Mouse (Mus musculus): ENCODE results near the gene Chst3. TPM values are rescaled to one million over a fixed set of nuclear protein-coding genes. Genes with fewer than 3 reads are reported as not detected.
A peak's percentile ranks its signal among the peaks of the same experiment; 100 is the strongest.
"Not testable (repeated sequence)": the region's sequence is repeated elsewhere in the genome, so short reads cannot be mapped to it uniquely, and the experiment has no call there.

Chst3 gene
- total RNA-seq, 2 experiments from 2014 or later, result 3.8 to 4.3 TPM

DNA sequence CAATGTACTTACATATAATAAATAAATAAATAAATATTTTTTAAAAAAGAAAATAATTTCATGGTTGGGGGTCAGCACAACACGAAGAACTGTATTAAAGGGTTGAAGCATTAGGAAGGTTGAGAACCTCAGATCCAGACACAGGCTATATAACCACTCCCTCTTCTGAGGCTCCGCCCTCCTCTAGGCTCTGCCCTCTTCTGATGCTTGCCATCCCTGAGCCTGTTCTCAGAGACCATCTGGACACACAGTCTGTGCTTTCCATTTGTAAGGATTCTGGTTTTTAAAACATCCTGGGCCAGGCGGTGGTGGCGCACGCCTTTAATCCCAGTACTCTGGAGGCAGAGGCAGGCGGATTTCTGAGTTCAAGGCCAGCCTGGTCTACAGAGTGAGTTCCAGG lies 16.8 kb upstream of the Chst3 start:
- DNase-seq (ENCODE audit: low spot score in 2 of 2), result not testable (repeated sequence)

DNA sequence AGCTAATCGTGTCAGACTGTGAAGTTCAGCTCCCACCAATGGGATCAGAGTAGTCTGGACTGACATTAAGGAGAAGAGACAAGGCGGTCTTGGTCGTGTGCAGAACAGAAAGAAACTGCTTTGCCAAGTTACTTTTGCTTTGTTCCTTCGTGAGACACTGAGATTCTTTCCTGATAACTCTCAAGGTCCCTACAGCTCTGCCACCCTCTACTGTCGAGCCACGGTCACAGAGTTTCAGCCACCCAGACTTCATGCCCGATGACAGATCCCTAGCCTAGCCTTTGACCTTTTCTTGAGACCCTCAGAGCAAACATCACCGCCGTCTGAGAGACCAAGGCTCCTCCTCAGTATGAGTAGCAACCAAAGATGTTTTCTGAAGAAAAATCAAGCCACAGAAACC lies 14.9 kb upstream of the Chst3 start:
- no peak for DNase-seq (ENCODE audit: low spot score in 2 of 2)

GRCm38 (mm10) chr10:60230321-60231088 lies 11.4 kb upstream of the Chst3 start:
- DNase-seq (ENCODE audit: low spot score in 2 of 2), result no peak

DNA sequence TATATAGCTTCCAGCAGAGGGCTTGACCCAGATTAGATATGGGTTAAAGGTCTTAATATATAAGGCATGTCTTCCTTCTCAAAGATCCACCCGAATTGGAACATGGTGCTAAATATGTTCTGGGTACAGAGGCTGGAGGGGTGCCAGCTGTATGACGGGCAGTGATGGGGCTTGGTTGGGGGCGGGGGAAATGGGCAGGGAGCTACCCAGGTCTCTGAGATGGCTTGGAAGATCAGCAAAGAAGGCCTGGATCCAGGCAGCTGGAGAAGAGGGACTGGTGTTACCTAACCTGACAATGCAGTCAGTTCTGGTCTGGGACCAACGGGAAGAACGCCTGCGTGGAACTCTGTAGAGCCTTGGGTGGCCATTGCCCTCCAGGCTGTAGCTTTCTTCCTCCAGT lies 10.1 kb upstream of the Chst3 start:
- DNase-seq (ENCODE audit: low spot score in 2 of 2), result no peak

DNA sequence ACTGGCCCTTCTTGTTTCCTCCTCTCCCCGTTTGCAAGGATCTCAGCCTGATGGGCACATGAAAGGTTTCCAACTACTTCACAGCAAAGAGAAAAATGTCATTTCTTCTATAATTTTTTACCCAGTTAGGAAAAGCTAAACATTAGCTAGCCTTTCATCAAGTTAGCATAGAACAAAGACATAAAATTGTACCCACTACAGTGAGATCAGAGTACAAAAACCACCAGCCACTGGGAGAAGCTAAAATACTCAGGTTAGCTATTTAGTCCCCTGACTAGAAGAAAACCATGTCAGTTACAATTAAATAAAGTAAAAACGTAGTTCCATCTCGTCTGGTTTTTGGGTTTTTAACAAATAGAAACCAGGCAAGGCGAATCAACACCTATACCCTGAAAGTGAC lies 8.6 kb upstream of the Chst3 start:
- no peak for DNase-seq (ENCODE audit: low spot score in 2 of 2)

DNA sequence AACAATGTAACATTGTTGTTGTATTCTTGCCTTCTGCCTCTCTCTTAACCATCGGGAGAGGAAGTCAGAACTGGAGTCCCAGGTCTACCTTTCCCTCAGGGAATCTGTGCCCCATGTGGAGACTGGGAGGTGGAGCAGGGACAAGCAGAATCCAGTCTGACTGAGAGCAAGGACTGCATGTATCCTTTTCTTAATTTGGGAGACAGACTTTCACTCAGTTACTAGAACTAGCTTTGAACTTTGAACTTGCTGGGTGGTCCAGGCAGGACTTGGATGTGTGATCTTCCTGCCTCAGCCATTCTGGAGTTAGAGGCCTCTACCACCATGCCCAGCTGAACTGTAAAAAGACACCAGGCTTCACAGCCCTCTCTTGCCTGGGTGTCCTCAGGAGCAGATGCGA lies 5.5 kb upstream of the Chst3 start:
- DNase-seq (ENCODE audit: low spot score in 2 of 2), result no peak

DNA sequence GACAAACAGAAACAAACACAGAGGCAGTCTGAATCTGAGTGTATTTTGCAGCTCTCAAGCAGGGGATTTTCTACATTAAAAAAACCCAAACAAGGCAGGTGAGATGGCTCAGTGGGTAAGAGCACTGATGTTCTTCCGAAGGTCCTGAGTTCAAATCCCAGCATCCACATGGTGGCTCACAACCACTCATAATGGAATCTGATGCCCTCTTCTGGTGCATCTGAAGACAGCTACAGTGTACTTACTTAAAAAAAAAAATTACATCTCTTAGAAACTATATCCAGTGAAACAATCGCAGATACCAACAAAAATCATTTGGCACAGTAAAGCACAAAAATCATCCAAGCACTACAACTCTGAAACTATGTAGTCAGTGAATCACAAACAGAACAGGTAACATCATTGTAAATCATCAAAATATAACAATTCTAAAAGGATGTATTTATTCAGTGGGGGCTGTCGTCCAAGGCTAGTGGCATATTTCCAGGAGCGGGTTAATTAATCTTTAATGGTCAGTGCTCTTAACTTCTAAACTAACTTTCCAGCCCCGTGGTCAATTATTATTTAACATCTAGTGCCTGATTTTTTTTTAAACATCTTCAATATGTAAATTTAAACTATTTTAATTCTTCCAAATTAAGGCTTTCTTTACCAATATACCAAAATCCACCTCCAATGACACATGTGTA lies 2.7 kb upstream of the Chst3 start:
- DNase-seq (ENCODE audit: low spot score in 2 of 2), result not testable (repeated sequence)

DNA sequence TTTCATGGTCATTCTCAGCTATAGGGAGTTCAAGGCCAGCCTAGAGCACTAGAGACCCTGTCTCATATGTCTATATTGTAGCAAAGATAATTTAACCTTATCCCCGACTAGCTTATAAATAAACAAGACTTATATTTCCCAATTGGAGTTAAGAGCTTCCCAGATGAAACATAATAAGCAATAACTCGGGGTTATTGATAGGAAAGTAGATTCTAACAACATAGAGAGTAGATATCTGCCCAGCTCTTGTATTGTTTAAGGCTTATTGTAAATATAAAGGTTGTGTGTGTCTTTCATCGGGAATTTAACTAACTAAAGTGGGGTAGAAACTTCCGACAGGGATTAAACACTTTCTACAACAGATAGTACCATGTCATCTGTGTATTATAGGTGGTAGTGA lies 1.5 kb upstream of the Chst3 start:
- DNase-seq (ENCODE audit: low spot score in 2 of 2), result no peak

DNA sequence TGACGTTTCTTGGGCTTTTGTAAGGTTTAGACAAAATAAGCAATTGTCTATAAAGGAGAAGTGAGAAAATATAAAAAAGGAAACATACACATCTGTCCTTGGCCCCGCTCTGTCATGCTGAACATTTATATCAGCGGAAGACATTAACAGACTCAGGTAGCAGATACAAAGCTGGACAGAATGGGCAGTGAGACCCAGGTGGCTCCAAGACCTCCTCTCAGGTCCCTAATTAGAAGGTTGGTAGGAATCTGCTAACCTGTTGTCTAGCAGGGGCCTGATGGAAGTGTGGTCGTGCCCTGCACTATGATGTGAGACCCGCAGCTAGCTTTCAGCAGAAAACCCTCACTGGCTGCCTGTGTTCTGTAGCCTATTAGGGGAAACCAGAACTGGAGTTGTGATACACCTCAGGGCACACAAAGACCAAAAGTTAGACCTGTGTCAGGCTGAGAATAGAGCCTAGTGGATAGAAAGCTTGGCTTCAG lies 1.0 kb upstream of the Chst3 start:
- no peak for DNase-seq (ENCODE audit: low spot score in 2 of 2)

- no peak for DNase-seq (ENCODE audit: low spot score in 2 of 2)
Observed at GRCm38 (mm10) chr10:60218033-60218590, 948 bp downstream of the Chst3 start.

DNA sequence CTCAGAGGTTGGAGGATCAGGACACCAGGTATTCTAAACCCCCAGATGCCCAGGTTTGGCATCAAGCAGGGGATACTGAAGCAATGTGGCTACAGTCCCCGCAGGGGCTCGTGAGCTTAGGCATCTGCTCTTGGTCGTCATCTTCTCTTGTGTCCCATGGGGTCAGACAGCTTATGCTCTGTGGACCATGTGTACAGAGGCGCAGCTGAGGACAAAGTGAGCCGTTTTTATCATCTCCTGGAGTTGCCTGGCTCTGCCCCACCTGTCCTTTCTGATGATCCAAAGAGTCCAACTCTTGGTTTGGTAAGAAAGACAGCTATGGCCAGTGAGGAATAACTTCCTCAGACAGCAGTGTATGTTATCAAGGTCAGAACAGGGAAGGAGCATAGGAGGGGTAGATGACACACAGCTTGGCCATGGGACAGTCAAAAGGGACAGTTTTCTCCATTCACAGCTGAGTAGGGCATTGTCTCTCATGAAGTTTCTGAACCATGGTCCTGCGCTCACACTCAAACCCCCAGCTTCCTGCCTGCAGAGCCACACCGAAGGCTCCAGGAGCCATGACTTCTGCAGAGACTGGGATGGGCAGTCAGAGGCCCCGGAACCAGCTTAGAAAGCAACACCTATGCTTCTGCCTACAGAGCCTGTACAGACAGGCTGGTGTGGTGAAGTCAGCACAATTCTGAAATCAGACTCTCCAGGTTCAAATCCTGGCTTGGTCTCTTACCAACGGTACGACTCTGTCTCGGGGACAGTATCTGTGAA lies 2.5 kb downstream of the Chst3 start:
- DNase-seq (ENCODE audit: low spot score in 2 of 2), result no peak

DNA sequence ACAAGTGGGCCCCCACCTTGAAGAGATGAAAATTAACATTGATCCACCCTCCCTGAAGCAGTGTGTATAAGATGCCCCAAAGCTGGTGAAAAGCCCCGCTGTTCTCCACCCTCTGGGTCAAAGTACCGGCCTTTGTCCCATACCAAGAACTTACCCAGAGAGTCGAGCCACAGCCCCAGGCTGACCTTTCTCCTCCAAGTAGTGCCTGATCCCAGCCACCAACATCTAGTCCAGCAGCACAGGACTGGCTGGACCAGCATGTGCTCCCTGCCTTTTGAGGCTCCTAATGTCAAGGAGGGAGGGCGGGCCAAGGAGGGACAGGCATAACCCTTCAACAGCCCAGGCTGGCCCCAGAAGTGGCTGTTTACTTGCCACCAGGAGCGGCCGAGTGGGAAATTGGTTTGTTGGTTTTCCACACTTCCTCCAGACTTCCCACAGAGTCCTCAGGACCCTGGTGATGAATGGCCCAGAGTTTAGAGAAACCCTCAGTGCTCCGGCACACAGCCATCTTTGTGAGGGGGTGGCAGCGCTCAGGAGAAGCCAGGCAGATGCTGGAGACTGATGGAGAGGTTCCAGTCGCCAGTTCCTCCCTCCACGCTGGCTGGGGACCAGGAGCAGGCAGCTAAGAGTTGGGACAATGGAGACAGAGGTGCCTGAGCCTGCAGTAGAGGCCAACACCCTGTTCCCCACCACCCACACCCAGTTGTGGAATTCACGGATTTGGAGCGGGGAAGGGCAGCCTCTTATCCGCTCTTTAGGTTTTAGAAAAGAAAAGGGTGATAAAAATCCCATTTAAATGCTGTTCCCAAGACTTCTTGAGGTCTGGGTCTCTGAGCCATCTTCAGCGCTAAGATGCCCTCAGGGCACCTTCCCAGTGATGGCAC lies 3.7 kb downstream of the Chst3 start:
- DNase-seq (ENCODE audit: low spot score in 2 of 2), result peak in 1 of 2 experiments; percentile 35

- DNase-seq (ENCODE audit: low spot score in 2 of 2), result no peak
Observed at GRCm38 (mm10) chr10:60212589-60213379, 6.3 kb downstream of the Chst3 start.

DNA sequence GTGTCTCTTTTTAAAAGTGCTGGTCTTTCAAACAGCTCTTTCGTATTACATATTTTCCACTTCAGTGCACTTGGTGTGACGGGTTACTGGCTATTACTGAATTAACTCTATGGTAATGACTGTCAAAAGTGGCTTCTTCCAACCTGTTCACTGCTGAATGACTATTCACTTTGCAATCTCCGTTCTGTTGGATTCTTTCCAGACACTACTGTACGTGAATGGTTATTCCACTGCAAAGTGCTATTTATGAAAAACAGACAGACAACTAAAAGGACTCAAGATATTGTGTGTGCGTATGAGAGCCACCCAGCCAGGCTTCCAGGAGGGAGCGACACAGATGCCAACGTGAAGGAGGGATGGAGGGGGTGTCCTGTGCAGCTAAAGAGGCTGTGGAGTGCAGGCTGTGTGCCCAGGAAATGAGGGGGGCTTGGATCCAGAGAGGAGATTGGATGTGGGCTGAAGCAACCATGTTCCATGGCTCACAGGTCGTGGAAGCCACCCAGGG lies 7.5 kb downstream of the Chst3 start:
- no peak for DNase-seq (ENCODE audit: low spot score in 2 of 2)

GRCm38 (mm10) chr10:60210468-60210867 lies 8.6 kb downstream of the Chst3 start:
- DNase-seq (ENCODE audit: low spot score in 2 of 2), result no peak

DNA sequence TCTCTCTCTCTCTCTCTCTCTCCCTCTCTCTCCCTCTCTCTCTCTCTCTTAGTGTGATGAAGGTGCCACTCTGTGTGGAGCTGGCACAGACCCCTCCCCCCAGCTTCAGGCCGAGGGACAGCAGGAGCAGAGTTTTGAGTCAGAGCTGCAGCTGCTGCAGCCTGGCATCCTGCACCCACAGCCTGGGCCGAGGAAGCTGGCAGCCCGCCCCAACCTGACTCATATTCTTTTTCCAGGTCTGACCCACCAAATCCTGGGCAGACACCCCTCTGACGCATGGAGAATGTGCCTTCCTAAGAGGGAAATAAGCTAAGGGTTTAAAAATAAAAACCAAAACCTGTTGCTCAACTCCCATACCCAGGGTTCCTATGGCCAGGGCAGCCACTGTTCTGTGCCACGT lies 9.8 kb downstream of the Chst3 start:
- DNase-seq (ENCODE audit: low spot score in 2 of 2), result peak; percentile 60 to 84

DNA sequence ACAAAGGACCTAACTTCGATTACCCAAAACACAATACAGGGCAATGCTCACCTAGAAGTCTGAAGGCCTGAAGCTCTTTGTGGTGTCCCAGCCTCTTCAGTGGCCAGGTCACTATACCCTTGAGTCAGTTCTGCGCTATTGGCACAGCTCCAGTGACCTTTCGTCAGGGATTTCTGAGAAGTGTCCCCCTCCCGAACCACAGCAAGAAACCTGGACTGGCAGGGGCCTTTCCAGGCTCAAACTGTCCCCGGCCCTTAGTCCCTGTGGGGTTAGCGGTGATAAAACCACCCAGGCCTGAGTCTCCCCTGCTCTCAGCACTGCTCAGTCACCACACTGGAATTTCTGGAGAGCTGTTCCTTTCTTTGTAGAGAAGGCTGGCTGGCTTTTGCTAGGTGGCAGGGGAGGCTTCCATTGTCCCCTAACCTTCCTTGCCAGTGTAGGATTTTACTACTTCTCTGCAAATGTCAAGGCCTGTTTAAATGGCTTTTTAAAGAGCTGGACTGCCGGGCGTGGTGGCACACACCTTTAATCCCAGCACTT lies 11.8 kb downstream of the Chst3 start:
- no peak for DNase-seq (ENCODE audit: low spot score in 2 of 2)

GRCm38 (mm10) chr10:60205601-60206241 lies 13.3 kb downstream of the Chst3 start:
- no peak for DNase-seq (ENCODE audit: low spot score in 2 of 2)

GRCm38 (mm10) chr10:60202785-60203184 lies 16.3 kb downstream of the Chst3 start:
- no peak for DNase-seq (ENCODE audit: low spot score in 2 of 2)
